Mouse (Mus musculus) ES-Bruce4 (cell line): ENCODE measurements around the gene Dnaja1.

Experiments used
- CTCF ChIP-seq: IDR thresholded peaks from one replicate; pipeline ENCODE4 v1.8.1; 2011; ENCODE audit warnings: low read depth, low read length
- POLR2A ChIP-seq: IDR thresholded peaks from one replicate; pipeline ENCODE4 v1.8.1; 2011; ENCODE audit warnings: low read length; ENCODE audit not compliant: insufficient read depth

GRCm38 (mm10) chr4:40783049-40783448 is 61.1 kb downstream of the Dnaja1 start:
- no peak for TF ChIP-seq CTCF
- TF ChIP-seq POLR2A = no peak
